Mouse (Mus musculus) kidney, embryonic 15.5 days (tissue): ENCODE measurements around the gene Usp1. TPM values are rescaled to one million over a fixed set of nuclear protein-coding genes. Genes with fewer than 3 reads are reported as not detected.

Source experiments
- polyA plus RNA-seq: library from polyadenylated mRNA; unstranded; fragments of >200 nt; fragmentation: Nextera tagmentation; extraction: Ambion mirVana; gene quantifications from 2 replicates; pipeline ENCODE4 v1.2.1, GENCODE M21; 2015

Gene Usp1
- polyA plus RNA-seq, 1 experiment from 2014 or later = 90.5 TPM

Other genes with a start within 250 kb of the Usp1 start
- gene L1td1, start 197.1 kb upstream of the Usp1 start, polyA plus RNA-seq = 0.13 and 1.2 TPM in 2 replicates
- gene Kank4, start 106.3 kb upstream of the Usp1 start, polyA plus RNA-seq = 2.0 and 2.1 TPM in 2 replicates
- gene I0C0044D17Rik, start 100.0 kb upstream of the Usp1 start, polyA plus RNA-seq = not detected in 2 replicates
- 2.2 and 3.8 TPM in 2 replicates for gene Angptl3, start 107.1 kb downstream of the Usp1 start, polyA plus RNA-seq
- gene Dock7, start 197.1 kb downstream of the Usp1 start, polyA plus RNA-seq = 55.4 and 60.1 TPM in 2 replicates